Mouse (Mus musculus): ENCODE data around the gene Ncoa5. TPM values are rescaled to one million over a fixed set of nuclear protein-coding genes. Genes with fewer than 3 reads are reported as not detected.

Ncoa5 gene
- polyA plus RNA-seq, 1 experiment from 2014 or later, result 73.8 TPM

DNA sequence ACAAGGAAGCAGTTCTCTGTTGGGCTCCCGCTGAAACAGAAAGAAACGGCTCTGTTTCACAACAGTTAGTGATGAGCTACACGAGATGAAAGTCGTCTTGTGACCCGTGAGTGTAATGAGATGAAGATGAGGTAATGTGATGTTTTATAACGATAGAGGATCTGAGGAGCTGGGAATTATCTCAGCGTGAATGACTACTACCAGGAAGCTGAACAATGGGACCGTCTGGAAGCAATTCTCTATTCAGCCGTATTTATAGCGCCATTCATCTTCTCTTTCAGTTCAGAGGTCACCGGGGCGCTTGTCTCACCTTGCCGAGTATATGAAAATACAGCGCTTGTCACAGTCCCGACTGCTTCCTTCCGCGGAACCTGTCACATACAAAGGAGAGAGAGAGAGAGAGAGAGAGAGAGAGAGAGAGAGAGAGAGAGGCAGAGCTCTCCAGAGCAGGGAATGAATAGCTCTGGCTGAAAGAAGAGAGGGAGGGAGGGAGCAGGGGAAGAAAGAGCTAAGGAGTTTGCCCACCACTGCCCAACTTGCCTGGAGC is 8.5 kb upstream of the Ncoa5 start:
- WGBS, result 18% methylated on average over 17 of the region's 17 CpGs

GRCm38 (mm10) chr2:165042126-165042525 is 7.5 kb upstream of the Ncoa5 start:
- H3K4me1 ChIP-seq, result no peaks in the 10 kb centered on the region
- no peak overlapping the region for H3K4me3 ChIP-seq
- H3K36me3 ChIP-seq, result no peaks in the 10 kb centered on the region
- H3K27me3 ChIP-seq, result no peaks in the 10 kb centered on the region
- H3K9ac ChIP-seq, result no peak overlapping the region
- no peaks in the 10 kb centered on the region for H3K9me3 ChIP-seq
- no peak for ATAC-seq (ENCODE audit: borderline replicate concordance, extremely low read depth, low FRiP score, low TSS enrichment)
- H3K4me2 ChIP-seq, result no peak overlapping the region
- H3K27ac ChIP-seq, result no peak overlapping the region
- 65% methylated on average over 5 of the region's 5 CpGs for WGBS

More for the DNA sequence above, 8.5 kb upstream of the Ncoa5 start:
- H3K4me1 ChIP-seq, result no peaks in the 10 kb centered on the region
- H3K27ac ChIP-seq, result no peak overlapping the region
- no peak for ATAC-seq (ENCODE audit: borderline replicate concordance, extremely low read depth, low FRiP score, low TSS enrichment)
- H3K27me3 ChIP-seq, result no peaks in the 10 kb centered on the region
- no peaks in the 10 kb centered on the region for H3K36me3 ChIP-seq
- H3K4me3 ChIP-seq, result no peak overlapping the region
- no peak overlapping the region for H3K9ac ChIP-seq
- no peak overlapping the region for H3K4me2 ChIP-seq
- H3K9me3 ChIP-seq, result no peaks in the 10 kb centered on the region

DNA sequence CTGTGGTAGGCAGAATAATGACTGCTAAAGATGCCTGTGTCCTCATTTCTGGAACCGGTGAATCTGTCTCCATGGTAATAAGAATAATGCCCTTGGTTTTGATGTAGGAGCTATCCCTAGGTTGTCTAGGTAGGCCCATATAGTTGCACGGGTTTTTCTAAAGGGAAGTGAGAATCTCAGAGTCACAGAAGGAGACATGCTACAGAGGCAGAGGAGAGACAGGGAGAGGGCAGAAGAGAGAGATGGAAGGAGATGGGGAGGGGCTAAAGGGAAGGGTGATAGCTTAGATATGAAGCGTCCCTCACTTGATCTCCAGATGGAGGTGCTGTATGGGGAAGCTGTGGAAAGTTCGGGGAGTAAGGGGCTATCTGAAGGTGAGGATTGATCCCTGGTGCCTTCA is 2.7 kb upstream of the Ncoa5 start:
- no peak overlapping the region for H3K4me3 ChIP-seq
- H3K4me1 ChIP-seq, result peaks cover 17% of the 10 kb centered on the region
- no peak for ATAC-seq (ENCODE audit: borderline replicate concordance, extremely low read depth, low FRiP score, low TSS enrichment)
- no peak overlapping the region for H3K27ac ChIP-seq
- no peaks in the 10 kb centered on the region for H3K9me3 ChIP-seq
- no peak overlapping the region for H3K4me2 ChIP-seq
- 59% methylated on average over 4 of the region's 4 CpGs for WGBS
- no peaks in the 10 kb centered on the region for H3K36me3 ChIP-seq
- H3K27me3 ChIP-seq, result no peaks in the 10 kb centered on the region
- no peak overlapping the region for H3K9ac ChIP-seq

GRCm38 (mm10) chr2:165035058-165035431 is 378 bp upstream of the Ncoa5 start:
- H3K9ac ChIP-seq, result no peak overlapping the region
- WGBS, result 45% methylated on average over 5 of the region's 5 CpGs
- H3K4me3 ChIP-seq, result peak overlapping the region; percentile 91
- no peak overlapping the region for H3K27ac ChIP-seq
- no peaks in the 10 kb centered on the region for H3K36me3 ChIP-seq
- no peaks in the 10 kb centered on the region for H3K9me3 ChIP-seq
- peak overlapping the region; percentile 48 for H3K4me2 ChIP-seq
- no peak for ATAC-seq (ENCODE audit: borderline replicate concordance, extremely low read depth, low FRiP score, low TSS enrichment)
- H3K4me1 ChIP-seq, result peaks cover 22% of the 10 kb centered on the region
- no peaks in the 10 kb centered on the region for H3K27me3 ChIP-seq

DNA sequence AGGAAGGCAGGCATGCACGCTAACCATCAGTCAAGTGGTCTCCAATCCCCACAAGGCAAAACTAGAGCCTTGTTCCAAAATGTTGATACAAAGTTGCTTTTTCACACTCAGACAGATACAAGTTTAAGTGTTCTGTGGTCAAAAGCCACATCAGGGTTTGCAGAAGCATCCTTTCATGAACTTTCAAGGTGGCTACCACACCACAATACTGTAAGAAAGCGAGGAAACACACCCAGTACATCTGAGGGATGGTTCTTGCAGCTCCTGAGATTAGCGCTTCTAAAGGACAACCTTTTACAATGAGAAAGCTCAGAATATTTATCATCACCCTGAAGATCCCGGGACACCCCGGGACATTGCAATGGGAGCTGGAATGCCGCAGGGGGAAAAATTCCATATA is 1.4 kb downstream of the Ncoa5 start:
- H3K27me3 ChIP-seq, result no peaks in the 10 kb centered on the region
- H3K36me3 ChIP-seq, result no peaks in the 10 kb centered on the region
- no peak overlapping the region for H3K27ac ChIP-seq
- peak overlapping the region; percentile 94 for H3K9ac ChIP-seq
- 24% methylated on average over 6 of the region's 6 CpGs for WGBS
- peak overlapping the region; percentile 91 for H3K4me3 ChIP-seq
- H3K4me2 ChIP-seq, result peak overlapping the region; percentile 74
- no peak for ATAC-seq (ENCODE audit: borderline replicate concordance, extremely low read depth, low FRiP score, low TSS enrichment)
- H3K9me3 ChIP-seq, result no peaks in the 10 kb centered on the region
- peaks cover 22% of the 10 kb centered on the region for H3K4me1 ChIP-seq

DNA sequence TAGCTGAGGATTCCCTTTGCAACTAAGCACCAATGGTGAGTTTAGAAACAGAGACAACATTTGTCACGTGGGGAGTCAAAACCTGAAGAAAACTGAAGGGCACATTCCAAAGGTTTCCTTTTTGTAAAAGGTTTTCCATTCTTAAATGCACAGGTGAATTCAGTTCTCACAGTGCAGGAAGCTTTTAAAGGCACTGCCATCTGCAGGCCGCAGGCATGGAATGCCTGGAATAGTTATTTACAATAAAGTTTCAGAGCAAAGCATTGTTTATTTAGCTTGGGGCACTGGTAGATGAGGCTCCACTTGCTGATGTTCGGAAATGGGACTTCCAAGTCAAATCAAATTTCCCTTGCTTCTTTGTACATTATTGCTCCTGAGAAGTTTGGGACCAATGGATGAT is 2.1 kb downstream of the Ncoa5 start:
- H3K4me2 ChIP-seq, result peak overlapping the region; percentile 74; the same call in 1 of the 2 replicates
- no peak overlapping the region for H3K27ac ChIP-seq
- no peaks in the 10 kb centered on the region for H3K27me3 ChIP-seq
- H3K9ac ChIP-seq, result no peak overlapping the region
- 32% methylated on average over 3 of the region's 3 CpGs for WGBS
- peaks cover 22% of the 10 kb centered on the region for H3K4me1 ChIP-seq
- H3K9me3 ChIP-seq, result no peaks in the 10 kb centered on the region
- no peak overlapping the region for H3K4me3 ChIP-seq
- H3K36me3 ChIP-seq, result no peaks in the 10 kb centered on the region
- no peak for ATAC-seq (ENCODE audit: borderline replicate concordance, extremely low read depth, low FRiP score, low TSS enrichment)

GRCm38 (mm10) chr2:165027163-165027562 is 7.5 kb downstream of the Ncoa5 start:
- H3K9me3 ChIP-seq, result no peaks in the 10 kb centered on the region
- H3K4me2 ChIP-seq, result no peak overlapping the region
- no peak for ATAC-seq (ENCODE audit: borderline replicate concordance, extremely low read depth, low FRiP score, low TSS enrichment)
- no peak overlapping the region for H3K9ac ChIP-seq
- peaks cover 8% of the 10 kb centered on the region; the same call in 1 of the 2 replicates for H3K36me3 ChIP-seq
- H3K4me3 ChIP-seq, result no peak overlapping the region
- H3K4me1 ChIP-seq, result peaks cover 2% of the 10 kb centered on the region; the same call in 1 of the 2 replicates
- 74% methylated on average over 1 of the region's 1 CpGs for WGBS
- H3K27ac ChIP-seq, result no peak overlapping the region
- H3K27me3 ChIP-seq, result no peaks in the 10 kb centered on the region

DNA sequence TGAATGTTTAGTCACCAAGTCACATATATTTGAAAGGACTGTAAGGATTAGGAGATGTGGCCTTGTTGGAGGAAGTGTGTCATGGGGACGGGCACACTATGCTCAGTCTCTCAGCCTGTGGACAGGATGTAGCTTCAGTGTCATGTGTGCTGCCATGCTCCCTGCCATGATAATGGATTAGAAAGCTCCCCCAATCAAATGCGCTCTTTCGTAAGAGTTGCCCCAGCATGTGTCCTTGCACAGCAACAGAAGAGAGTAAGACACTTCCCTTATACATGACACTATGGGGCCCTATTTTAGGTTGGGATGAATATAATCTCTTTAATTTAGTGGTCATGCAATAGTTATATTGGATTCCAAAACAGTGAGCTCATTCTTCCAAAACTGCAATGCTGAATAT is 14.2 kb downstream of the Ncoa5 start:
- H3K27ac ChIP-seq, result no peak overlapping the region
- no peak for ATAC-seq (ENCODE audit: borderline replicate concordance, extremely low read depth, low FRiP score, low TSS enrichment)
- H3K27me3 ChIP-seq, result no peaks in the 10 kb centered on the region
- H3K4me1 ChIP-seq, result no peaks in the 10 kb centered on the region
- no peak overlapping the region for H3K9ac ChIP-seq
- 85% methylated on average over 3 of the region's 3 CpGs for WGBS
- no peak overlapping the region for H3K4me2 ChIP-seq
- H3K4me3 ChIP-seq, result no peak overlapping the region
- H3K9me3 ChIP-seq, result no peaks in the 10 kb centered on the region
- peaks cover 26% of the 10 kb centered on the region for H3K36me3 ChIP-seq

- H3K4me2 ChIP-seq, result no peak overlapping the region
- no peak overlapping the region for H3K9ac ChIP-seq
- H3K36me3 ChIP-seq, result peaks cover 41% of the 10 kb centered on the region
- no peak overlapping the region for H3K4me3 ChIP-seq
- H3K27ac ChIP-seq, result no peak overlapping the region
- WGBS, result 93% methylated on average over 5 of the region's 5 CpGs
- no peaks in the 10 kb centered on the region for H3K9me3 ChIP-seq
- no peak for ATAC-seq (ENCODE audit: borderline replicate concordance, extremely low read depth, low FRiP score, low TSS enrichment)
- H3K27me3 ChIP-seq, result no peaks in the 10 kb centered on the region
- H3K4me1 ChIP-seq, result no peaks in the 10 kb centered on the region
Measured at GRCm38 (mm10) chr2:165014935-165015334, 19.7 kb downstream of the Ncoa5 start.

DNA sequence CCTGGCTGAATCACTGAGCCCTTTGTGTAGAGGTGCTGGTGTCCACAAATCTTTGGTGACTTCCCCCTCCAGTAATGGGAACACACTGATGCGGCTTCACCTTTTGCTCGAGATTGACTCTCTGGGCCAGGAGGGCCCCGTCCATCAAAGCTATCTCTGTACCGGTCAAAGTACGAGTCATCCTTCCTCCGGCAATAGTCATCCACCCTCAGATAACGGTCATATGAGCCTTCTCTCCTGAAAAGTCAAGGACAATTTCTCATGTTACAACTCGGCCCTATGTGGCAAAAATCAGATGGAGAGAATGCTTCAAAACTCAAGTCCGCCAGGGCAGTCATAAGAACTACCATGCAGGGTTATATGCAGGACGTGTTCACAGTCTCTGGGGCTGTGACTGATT is 24.3 kb downstream of the Ncoa5 start:
- Histone ChIP-seq H3K36me3 (peaks cover 75% of the 10 kb centered on the region), H3K4me1 (no peaks in the 10 kb centered on the region), H3K4me2 (no peak overlapping the region), H3K9ac (no peak overlapping the region), H3K4me3 (no peak overlapping the region), H3K9me3 (no peaks in the 10 kb centered on the region), H3K27ac (no peak overlapping the region), H3K27me3 (no peaks in the 10 kb centered on the region)
- 79% methylated on average over 10 of the region's 10 CpGs for WGBS
- ATAC-seq (ENCODE audit: borderline replicate concordance, extremely low read depth, low FRiP score, low TSS enrichment), result no peak

DNA sequence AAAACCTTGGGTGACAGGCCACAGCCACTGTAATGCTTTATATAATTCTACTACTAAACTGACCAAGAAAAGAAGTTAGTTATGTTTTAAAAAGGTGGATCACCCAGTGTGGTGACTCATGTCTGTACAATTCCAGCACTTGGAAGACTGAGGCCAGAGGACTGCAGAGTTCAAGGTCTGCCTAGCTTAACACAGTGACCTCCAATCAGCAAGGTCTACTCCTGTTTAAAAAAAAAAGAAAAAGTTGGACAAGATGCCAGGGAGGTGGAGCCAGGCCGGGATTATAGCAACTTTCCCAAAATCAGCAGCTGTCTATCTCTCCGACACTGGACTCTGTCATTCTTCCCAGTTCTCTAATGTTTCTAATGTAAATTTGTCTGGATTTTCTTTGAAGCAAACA is 25.1 kb downstream of the Ncoa5 start:
- Histone ChIP-seq H3K9me3 (no peaks in the 10 kb centered on the region), H3K4me1 (no peaks in the 10 kb centered on the region), H3K4me3 (no peak overlapping the region), H3K27me3 (no peaks in the 10 kb centered on the region), H3K27ac (no peak overlapping the region), H3K9ac (no peak overlapping the region), H3K36me3 (peaks cover 82% of the 10 kb centered on the region), H3K4me2 (no peak overlapping the region)
- 81% methylated on average over 2 of the region's 2 CpGs for WGBS
- no peak for ATAC-seq (ENCODE audit: borderline replicate concordance, extremely low read depth, low FRiP score, low TSS enrichment)

GRCm38 (mm10) chr2:165009161-165009560 is 25.5 kb downstream of the Ncoa5 start:
- peaks cover 86% of the 10 kb centered on the region for H3K36me3 ChIP-seq

GRCm38 (mm10) chr2:165007986-165008385 is 26.7 kb downstream of the Ncoa5 start:
- WGBS, result 95% methylated on average over 1 of the region's 1 CpGs
- Histone ChIP-seq H3K4me1 (no peaks in the 10 kb centered on the region), H3K4me2 (no peak overlapping the region), H3K36me3 (peaks cover 94% of the 10 kb centered on the region), H3K27ac (no peak overlapping the region), H3K27me3 (no peaks in the 10 kb centered on the region), H3K9me3 (no peaks in the 10 kb centered on the region), H3K4me3 (no peak overlapping the region), H3K9ac (no peak overlapping the region)
- ATAC-seq (ENCODE audit: borderline replicate concordance, extremely low read depth, low FRiP score, low TSS enrichment), result no peak

More at GRCm38 (mm10) chr2:165009161-165009560, 25.5 kb downstream of the Ncoa5 start:
- Histone ChIP-seq H3K4me2 (no peak overlapping the region), H3K9ac (no peak overlapping the region), H3K27me3 (no peaks in the 10 kb centered on the region), H3K27ac (no peak overlapping the region), H3K4me1 (no peaks in the 10 kb centered on the region), H3K4me3 (no peak overlapping the region), H3K9me3 (no peaks in the 10 kb centered on the region)
- 96% methylated on average over 14 of the region's 14 CpGs for WGBS
- no peak for ATAC-seq (ENCODE audit: borderline replicate concordance, extremely low read depth, low FRiP score, low TSS enrichment)
